Mouse (Mus musculus) hindbrain, embryonic 11.5 days (tissue): ENCODE data around the gene Hoxa5. TPM values are rescaled to one million over a fixed set of nuclear protein-coding genes. Genes with fewer than 3 reads are reported as not detected.

Experiments
- ATAC-seq: fragments of 200-750 bp; cut with Nextera tagmentation; 2 replicates; pipeline ENCODE4 v1.8.0; 2017; ENCODE audit warnings: mild to moderate bottlenecking, moderate TSS enrichment, moderate library complexity; ENCODE audit not compliant: low FRiP score
- DNase-seq: peaks from one replicate; pipeline ENCODE4 v3.0.0-alpha.2; 2015; ENCODE audit warnings: low spot score
- H3K27ac ChIP-seq: fragments of 300-500 bp; sonication (generic); 2 replicates; pipeline ENCODE4 v1.5.1; 2014; ENCODE audit warnings: mild to moderate bottlenecking, low read depth, low read length
- H3K27me3 ChIP-seq: fragments of 300-500 bp; sonication (generic); 2 replicates; pipeline ENCODE4 v1.6.1; 2014; ENCODE audit warnings: mild to moderate bottlenecking, low read length, moderate library complexity, mixed read lengths; ENCODE audit not compliant: control insufficient read depth, insufficient read depth
- H3K36me3 ChIP-seq: fragments of 300-500 bp; sonication (generic); 2 replicates; pipeline ENCODE4 v1.6.1; 2014; ENCODE audit warnings: mild to moderate bottlenecking, low read length, moderate library complexity, mixed read lengths; ENCODE audit not compliant: control insufficient read depth, insufficient read depth
- H3K4me1 ChIP-seq: fragments of 300-500 bp; sonication (generic); replicated peaks from 2 replicates; pipeline ENCODE4 v1.6.1; 2014; ENCODE audit warnings: low read length, mixed read lengths; ENCODE audit not compliant: control insufficient read depth, insufficient read depth
- H3K4me2 ChIP-seq: fragments of 300-500 bp; sonication (generic); replicated peaks from 2 replicates; pipeline ENCODE4 v1.6.1; 2014; ENCODE audit warnings: mild to moderate bottlenecking, low read depth, low read length
- H3K4me3 ChIP-seq: fragments of 300-500 bp; sonication (generic); 2 replicates; pipeline ENCODE4 v1.5.1; 2014; ENCODE audit warnings: low read depth, low read length
- H3K9ac ChIP-seq: fragments of 300-500 bp; sonication (generic); 2 replicates; pipeline ENCODE4 v1.6.1; 2014; ENCODE audit warnings: low read depth, low read length
- H3K9me3 ChIP-seq: fragments of 300-500 bp; sonication (generic); 2 replicates; pipeline ENCODE4 v1.6.1; 2016; ENCODE audit warnings: low read length; ENCODE audit not compliant: control insufficient read depth
- WGBS: fragments of 180-500 bp; shearing (Covaris S2); extraction: QIAGEN DNeasy Blood & Tissue Kit; methylation state at CpG from one replicate; pipeline ENCODE4 v1.1.7; 2014; 5-methylcytosine and 5-hydroxymethylcytosine counted together
- polyA plus RNA-seq: library from polyadenylated mRNA; unstranded; fragments of >200 nt; fragmentation: Nextera tagmentation; extraction: Ambion mirVana; gene quantifications from 2 replicates; pipeline ENCODE4 v1.2.1, GENCODE M21; 2014

The Hoxa5 gene
- polyA plus RNA-seq, 1 experiment from 2014 or later = 23.8 TPM

DNA sequence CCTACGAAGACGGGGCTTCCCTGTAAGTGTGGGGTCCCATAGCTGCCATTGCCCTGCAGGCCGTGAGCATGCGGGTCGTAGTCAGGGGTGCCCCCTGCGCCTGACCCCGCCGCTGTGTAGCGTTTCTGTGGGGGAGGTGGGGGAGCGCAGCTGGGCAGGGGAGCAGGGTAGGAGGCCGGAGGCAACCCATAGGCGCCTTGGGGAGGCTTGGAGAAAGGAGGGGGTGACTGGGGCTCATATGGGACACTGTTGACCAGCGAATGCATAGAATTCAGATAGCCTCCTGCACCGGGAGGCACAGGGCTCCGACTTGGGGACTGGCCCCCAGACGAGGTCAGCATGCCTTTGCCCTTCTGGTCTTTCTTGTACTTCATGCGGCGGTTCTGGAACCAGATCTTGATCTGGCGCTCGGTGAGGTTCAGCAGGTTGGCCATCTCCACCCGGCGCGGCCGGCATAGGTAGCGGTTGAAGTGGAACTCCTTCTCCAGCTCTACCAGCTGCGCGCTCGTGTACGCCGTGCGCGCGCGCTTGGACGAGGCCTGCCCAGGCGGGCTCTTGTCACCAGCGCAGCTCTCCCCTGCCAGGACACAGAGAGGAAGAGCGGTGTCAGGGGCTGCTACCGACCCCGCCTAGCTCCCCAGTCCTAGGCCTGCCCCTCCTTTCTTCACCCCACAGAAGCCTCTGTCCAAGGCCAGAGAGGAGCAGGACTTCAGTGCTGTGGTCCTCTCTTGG is 34.1 kb downstream of the Hoxa5 start:
- Histone ChIP-seq H3K4me1 (peaks cover 8% of the 10 kb centered on the region; the same call in 1 of the 2 replicates), H3K9ac (peak overlapping the region; percentile 68), H3K27me3 (peaks cover 47% of the 10 kb centered on the region), H3K27ac (peak overlapping the region; percentile 100), H3K36me3 (no peaks in the 10 kb centered on the region), H3K4me2 (peak overlapping the region; percentile 88), H3K9me3 (no peaks in the 10 kb centered on the region), H3K4me3 (peak overlapping the region; percentile 76)
- WGBS = 2% methylated on average over 39 of the region's 40 CpGs
- DNase-seq (peak; percentile 78), ATAC-seq (peak; percentile 30)

GRCm38 (mm10) chr6:52169499-52170165 is 34.8 kb downstream of the Hoxa5 start:
- WGBS = 7% methylated on average over 16 of the region's 16 CpGs
- no peak for DNase-seq

DNA sequence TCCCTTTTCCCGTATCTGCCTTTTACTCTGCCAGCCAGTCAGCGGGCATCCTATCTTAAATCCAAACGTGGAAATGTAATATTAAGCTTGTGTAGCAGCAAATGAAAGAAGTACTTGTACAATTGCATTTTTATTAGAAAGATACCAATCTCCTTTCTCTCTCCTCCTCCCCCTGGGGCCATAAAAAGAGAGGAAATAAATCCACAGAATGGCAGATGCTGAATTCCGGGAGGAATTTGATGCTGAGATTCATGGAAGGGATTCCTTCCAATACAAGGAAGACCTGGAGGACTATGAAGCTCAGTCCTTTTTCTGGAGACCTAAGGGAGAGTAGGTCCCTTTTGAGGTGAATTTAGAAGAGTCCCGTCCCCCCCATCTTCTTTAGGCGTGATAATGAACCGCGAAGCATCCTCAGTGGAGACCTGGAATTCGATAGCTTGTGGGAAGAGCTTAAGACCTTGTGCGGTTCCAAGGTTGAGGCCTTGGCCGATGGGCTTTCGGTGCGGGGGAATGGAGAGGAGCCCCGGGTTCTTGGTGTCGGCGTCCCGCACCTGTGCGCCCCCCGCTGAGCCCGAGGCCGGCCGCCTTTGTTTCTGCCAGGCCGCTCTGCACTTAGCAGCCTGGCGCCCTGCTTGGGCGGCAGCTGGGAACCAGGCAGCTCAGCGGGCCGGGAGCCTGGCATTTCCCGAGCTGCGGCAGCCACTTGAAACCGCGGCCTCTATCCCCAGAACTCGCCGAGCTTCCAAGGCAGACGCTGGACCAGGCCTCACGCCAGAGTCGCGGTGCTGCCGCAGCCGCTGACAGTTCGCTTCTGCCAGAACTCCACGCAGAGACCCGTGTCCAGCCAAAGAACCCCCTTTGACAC is 36.0 kb downstream of the Hoxa5 start:
- Histone ChIP-seq H3K4me1 (peaks cover 8% of the 10 kb centered on the region; the same call in 1 of the 2 replicates), H3K36me3 (no peaks in the 10 kb centered on the region), H3K27ac (peak overlapping the region; percentile 100), H3K4me2 (peak overlapping the region; percentile 88), H3K27me3 (peaks cover 43% of the 10 kb centered on the region), H3K9me3 (no peaks in the 10 kb centered on the region), H3K4me3 (peak overlapping the region; percentile 76), H3K9ac (peak overlapping the region; percentile 98)
- ATAC-seq = no peak
- DNase-seq = peak; percentile 76
- WGBS = 1% methylated on average over 42 of the region's 42 CpGs

More at GRCm38 (mm10) chr6:52169499-52170165, 34.8 kb downstream of the Hoxa5 start:
- H3K4me1 ChIP-seq = peaks cover 8% of the 10 kb centered on the region; the same call in 1 of the 2 replicates
- peak overlapping the region; percentile 76 for H3K4me3 ChIP-seq
- H3K27ac ChIP-seq = peak overlapping the region; percentile 100
- no peaks in the 10 kb centered on the region for H3K36me3 ChIP-seq
- H3K27me3 ChIP-seq = peaks cover 45% of the 10 kb centered on the region
- no peak for ATAC-seq
- H3K4me2 ChIP-seq = peak overlapping the region; percentile 88
- no peaks in the 10 kb centered on the region for H3K9me3 ChIP-seq
- H3K9ac ChIP-seq = peak overlapping the region; percentile 68

GRCm38 (mm10) chr6:52167736-52168161 is 36.6 kb downstream of the Hoxa5 start:
- H3K27ac ChIP-seq = peak overlapping the region; percentile 100
- peak overlapping the region; percentile 98 for H3K9ac ChIP-seq
- peak overlapping the region; percentile 76 for H3K4me3 ChIP-seq
- ATAC-seq (no peak), DNase-seq (peak; percentile 72)
- H3K4me2 ChIP-seq = peak overlapping the region; percentile 88
- H3K27me3 ChIP-seq = peaks cover 38% of the 10 kb centered on the region
- H3K4me1 ChIP-seq = peaks cover 5% of the 10 kb centered on the region; the same call in 1 of the 2 replicates
- WGBS = under 1% methylated on average over 14 of the region's 14 CpGs
- no peaks in the 10 kb centered on the region for H3K9me3 ChIP-seq
- H3K36me3 ChIP-seq = no peaks in the 10 kb centered on the region

GRCm38 (mm10) chr6:52167176-52167575 is 37.2 kb downstream of the Hoxa5 start:
- Histone ChIP-seq H3K4me2 (peak overlapping the region; percentile 88), H3K27me3 (peaks cover 34% of the 10 kb centered on the region), H3K4me3 (peak overlapping the region; percentile 76), H3K9me3 (no peaks in the 10 kb centered on the region), H3K4me1 (peaks cover 5% of the 10 kb centered on the region; the same call in 1 of the 2 replicates), H3K27ac (peak overlapping the region; percentile 100), H3K9ac (peak overlapping the region; percentile 98), H3K36me3 (no peaks in the 10 kb centered on the region)
- DNase-seq (no peak), ATAC-seq (no peak)
- WGBS = 0% methylated on average over 1 of the region's 1 CpGs

GRCm38 (mm10) chr6:52166431-52167077 is 37.8 kb downstream of the Hoxa5 start:
- peak overlapping the region; percentile 100 for H3K27ac ChIP-seq
- no peak for ATAC-seq
- H3K4me3 ChIP-seq = peak overlapping the region; percentile 76
- peak; percentile 60 for DNase-seq
- H3K4me2 ChIP-seq = peak overlapping the region; percentile 88
- H3K36me3 ChIP-seq = no peaks in the 10 kb centered on the region
- H3K9me3 ChIP-seq = no peaks in the 10 kb centered on the region
- peaks cover 5% of the 10 kb centered on the region; the same call in 1 of the 2 replicates for H3K4me1 ChIP-seq
- H3K9ac ChIP-seq = peak overlapping the region; percentile 98
- H3K27me3 ChIP-seq = peaks cover 30% of the 10 kb centered on the region
- WGBS = 4% methylated on average over 4 of the region's 4 CpGs

- Histone ChIP-seq H3K27ac (peak overlapping the region; percentile 100), H3K9ac (peak overlapping the region; percentile 98), H3K9me3 (no peaks in the 10 kb centered on the region), H3K36me3 (no peaks in the 10 kb centered on the region), H3K4me1 (peaks cover 2% of the 10 kb centered on the region; the same call in 1 of the 2 replicates), H3K4me3 (peak overlapping the region; percentile 76), H3K27me3 (peaks cover 24% of the 10 kb centered on the region), H3K4me2 (peak overlapping the region; percentile 88)
- DNase-seq = peak; percentile 71
- WGBS = under 1% methylated on average over 28 of the region's 28 CpGs
- no peak for ATAC-seq
These were observed 38.7 kb downstream of the Hoxa5 start for GRCm38 (mm10) chr6:52165441-52166370.
